Mouse (Mus musculus): ENCODE measurements around the gene Smad1. TPM values are rescaled to one million over a fixed set of nuclear protein-coding genes. Genes with fewer than 3 reads are reported as not detected.

The Smad1 gene
- polyA plus RNA-seq, 2 experiments: 3.1 to 4.5 TPM

GRCm38 (mm10) chr8:79372960-79373359 is 26.4 kb downstream of the Smad1 start:
- TF ChIP-seq EP300 (IDR thresholded peaks at IDR 0.05; ENCODE audit: low read depth) (no peak), CTCF (IDR thresholded peaks at IDR 0.05; ENCODE audit: low read depth) (no peak)
- no peak overlapping the region for H3K4me2 ChIP-seq (ENCODE audit: low read depth)
- no peak overlapping the region for H3K9ac ChIP-seq (replicated peaks)
- H3K9me3 ChIP-seq (ENCODE audit: control insufficient read depth, low read length): no peaks in the 10 kb centered on the region
- no peaks in the 10 kb centered on the region for H3K27me3 ChIP-seq (ENCODE audit: control insufficient read depth, insufficient read depth, low read length)
- ATAC-seq (ENCODE audit: insufficient read depth) (no peak), DNase-seq (ENCODE audit: low read depth in 3 of 3, low spot score in 3 of 3) (no peak)
- 72% methylated on average over 8 of the region's 8 CpGs for WGBS (ENCODE audit: insufficient replicate concordance)
- H3K4me3 ChIP-seq (ENCODE audit: insufficient read depth in 1 of 2, low read depth in 2 of 2, low read length in 2 of 2): no peak overlapping the region
- H3K36me3 ChIP-seq (replicated peaks; ENCODE audit: control insufficient read depth, insufficient read depth, low read depth): no peaks in the 10 kb centered on the region
- no peak overlapping the region for H3K27ac ChIP-seq
- peaks cover 18 to 32% of the 10 kb centered on the region in 2 experiments for H3K4me1 ChIP-seq (replicated peaks; ENCODE audit: control insufficient read depth in 2 of 2, insufficient read depth in 2 of 2, low read length in 1 of 2)

GRCm38 (mm10) chr8:79372521-79372920 is 26.8 kb downstream of the Smad1 start:
- no peaks in the 10 kb centered on the region for H3K36me3 ChIP-seq (replicated peaks; ENCODE audit: control insufficient read depth, insufficient read depth, low read depth)
- no peak overlapping the region for H3K9ac ChIP-seq (replicated peaks)
- no peaks in the 10 kb centered on the region for H3K9me3 ChIP-seq (ENCODE audit: control insufficient read depth, low read length)
- 57% methylated on average over 9 of the region's 9 CpGs for WGBS (ENCODE audit: insufficient replicate concordance)
- peaks cover 18 to 32% of the 10 kb centered on the region in 2 experiments for H3K4me1 ChIP-seq (replicated peaks; ENCODE audit: control insufficient read depth in 2 of 2, insufficient read depth in 2 of 2, low read length in 1 of 2)
- H3K27ac ChIP-seq: no peak overlapping the region
- no peak overlapping the region; the same call in 1 of the 2 replicates for H3K4me2 ChIP-seq (ENCODE audit: low read depth)
- DNase-seq (ENCODE audit: low read depth in 3 of 3, low spot score in 3 of 3) (no peak), ATAC-seq (ENCODE audit: insufficient read depth) (no peak)
- no peak overlapping the region for H3K4me3 ChIP-seq (ENCODE audit: insufficient read depth in 1 of 2, low read depth in 2 of 2, low read length in 2 of 2)
- H3K27me3 ChIP-seq (ENCODE audit: control insufficient read depth, insufficient read depth, low read length): no peaks in the 10 kb centered on the region
- no peak for TF ChIP-seq EP300 (IDR thresholded peaks at IDR 0.05; ENCODE audit: low read depth)
- TF ChIP-seq CTCF (IDR thresholded peaks at IDR 0.05; ENCODE audit: low read depth): no peak

DNA sequence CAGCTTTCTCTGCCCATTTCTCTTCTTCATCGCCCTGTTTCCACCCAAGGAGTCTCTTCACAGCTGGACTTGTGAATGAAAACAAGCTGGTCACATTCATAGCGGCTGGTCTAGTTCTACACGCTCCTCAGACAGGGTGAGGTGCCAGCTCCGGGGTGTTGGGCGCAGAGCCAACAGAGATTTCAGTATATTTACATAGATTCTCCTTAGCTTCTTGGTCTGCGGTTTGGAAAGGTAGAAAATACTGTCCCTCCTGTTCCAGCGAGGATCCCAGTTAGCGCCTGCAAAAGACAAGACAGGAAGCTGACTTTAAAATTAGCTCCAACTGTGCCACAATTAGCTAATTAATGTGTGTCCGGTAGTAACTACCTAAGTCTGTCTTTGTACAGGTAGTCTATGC is 27.2 kb downstream of the Smad1 start:
- no peak overlapping the region for H3K27ac ChIP-seq
- no peak for TF ChIP-seq EP300 (IDR thresholded peaks at IDR 0.05; ENCODE audit: low read depth)
- no peak for TF ChIP-seq CTCF (IDR thresholded peaks at IDR 0.05; ENCODE audit: low read depth)
- H3K9me3 ChIP-seq (ENCODE audit: control insufficient read depth, low read length): no peaks in the 10 kb centered on the region
- H3K9ac ChIP-seq (replicated peaks): no peak overlapping the region
- H3K36me3 ChIP-seq (replicated peaks; ENCODE audit: control insufficient read depth, insufficient read depth, low read depth): no peaks in the 10 kb centered on the region
- no peak overlapping the region for H3K4me3 ChIP-seq (ENCODE audit: insufficient read depth in 1 of 2, low read depth in 2 of 2, low read length in 2 of 2)
- H3K4me1 ChIP-seq (replicated peaks; ENCODE audit: control insufficient read depth in 2 of 2, insufficient read depth in 2 of 2, low read length in 1 of 2): peaks cover 18 to 32% of the 10 kb centered on the region in 2 experiments
- no peak overlapping the region for H3K4me2 ChIP-seq (ENCODE audit: low read depth)
- WGBS (ENCODE audit: insufficient replicate concordance): 68% methylated on average over 9 of the region's 9 CpGs
- ATAC-seq (ENCODE audit: insufficient read depth) (no peak), DNase-seq (ENCODE audit: low read depth in 3 of 3, low spot score in 3 of 3) (no peak)
- no peaks in the 10 kb centered on the region for H3K27me3 ChIP-seq (ENCODE audit: control insufficient read depth, insufficient read depth, low read length)

- Histone ChIP-seq H3K4me1 (replicated peaks; ENCODE audit: control insufficient read depth in 2 of 2, insufficient read depth in 2 of 2, low read length in 1 of 2) (peaks cover 15 to 26% of the 10 kb centered on the region in 2 experiments), H3K9ac (replicated peaks) (no peak overlapping the region), H3K4me3 (ENCODE audit: insufficient read depth in 1 of 2, low read depth in 2 of 2, low read length in 2 of 2) (no peak overlapping the region), H3K9me3 (ENCODE audit: control insufficient read depth, low read length) (no peaks in the 10 kb centered on the region), H3K27ac (no peak overlapping the region), H3K4me2 (ENCODE audit: low read depth) (no peak overlapping the region), H3K27me3 (ENCODE audit: control insufficient read depth, insufficient read depth, low read length) (no peaks in the 10 kb centered on the region), H3K36me3 (replicated peaks; ENCODE audit: control insufficient read depth, insufficient read depth, low read depth) (no peaks in the 10 kb centered on the region)
- 67% methylated on average over 12 of the region's 12 CpGs for WGBS (ENCODE audit: insufficient replicate concordance)
- no peak for TF ChIP-seq CTCF (IDR thresholded peaks at IDR 0.05; ENCODE audit: low read depth)
- no peak for TF ChIP-seq EP300 (IDR thresholded peaks at IDR 0.05; ENCODE audit: low read depth)
- DNase-seq (ENCODE audit: low read depth in 3 of 3, low spot score in 3 of 3): no peak
- ATAC-seq (ENCODE audit: insufficient read depth): no peak
Measured at GRCm38 (mm10) chr8:79370646-79371290, 28.6 kb downstream of the Smad1 start.

- H3K27ac ChIP-seq: no peak overlapping the region
Measured at GRCm38 (mm10) chr8:79369163-79369562, 30.2 kb downstream of the Smad1 start.

More at GRCm38 (mm10) chr8:79369163-79369562, 30.2 kb downstream of the Smad1 start:
- peaks cover 0 to 10% of the 10 kb centered on the region in 2 experiments; a peak in 2 of 4 replicates for H3K4me1 ChIP-seq (replicated peaks; ENCODE audit: control insufficient read depth in 2 of 2, insufficient read depth in 2 of 2, low read length in 1 of 2)
- WGBS (ENCODE audit: insufficient replicate concordance): 59% methylated on average over 6 of the region's 6 CpGs
- H3K9me3 ChIP-seq (ENCODE audit: control insufficient read depth, low read length): no peaks in the 10 kb centered on the region
- H3K9ac ChIP-seq (replicated peaks): no peak overlapping the region
- no peaks in the 10 kb centered on the region for H3K27me3 ChIP-seq (ENCODE audit: control insufficient read depth, insufficient read depth, low read length)
- ATAC-seq (ENCODE audit: insufficient read depth): no peak
- no peak overlapping the region for H3K4me3 ChIP-seq (ENCODE audit: insufficient read depth in 1 of 2, low read depth in 2 of 2, low read length in 2 of 2)
- DNase-seq (ENCODE audit: low read depth in 3 of 3, low spot score in 3 of 3): no peak
- no peak overlapping the region for H3K4me2 ChIP-seq (ENCODE audit: low read depth)
- no peaks in the 10 kb centered on the region for H3K36me3 ChIP-seq (replicated peaks; ENCODE audit: control insufficient read depth, insufficient read depth, low read depth)
- TF ChIP-seq CTCF (IDR thresholded peaks at IDR 0.05; ENCODE audit: low read depth): no peak
- TF ChIP-seq EP300 (IDR thresholded peaks at IDR 0.05; ENCODE audit: low read depth): no peak
